Mouse (Mus musculus): ENCODE measurements around the gene Clpb.
A peak's percentile ranks its signal among the peaks of the same experiment; 100 is the strongest.

Gene Clpb

DNA sequence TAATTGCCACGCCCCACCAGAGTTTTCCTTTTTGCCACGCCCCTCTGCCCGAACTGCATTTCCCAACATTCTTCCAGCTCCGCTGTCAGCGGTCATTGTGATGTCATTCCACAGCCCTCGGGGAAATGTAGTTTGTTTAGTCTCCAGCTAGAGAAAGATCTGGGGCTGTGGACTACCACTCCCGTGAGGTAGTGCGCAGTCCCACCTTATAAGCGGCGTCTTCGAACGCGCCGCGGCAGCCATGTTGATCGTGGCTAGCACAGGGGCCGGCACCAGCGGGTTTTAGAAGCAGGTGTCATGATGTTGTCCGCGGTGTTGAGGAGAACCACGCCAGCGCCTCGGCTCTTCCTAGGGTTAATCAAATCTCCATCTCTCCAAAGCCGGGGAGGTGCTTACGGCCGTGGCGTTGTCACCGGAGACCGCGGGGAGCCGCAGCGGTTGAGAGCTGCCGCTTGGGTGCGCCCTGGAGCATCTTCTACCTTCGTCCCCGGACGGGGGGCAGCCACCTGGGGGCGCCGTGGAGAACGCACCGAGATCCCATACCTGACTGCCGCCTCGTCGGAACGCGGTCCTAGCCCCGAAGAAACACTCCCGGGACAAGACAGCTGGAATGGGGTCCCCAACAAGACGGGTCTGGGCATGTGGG is at the start of gene Clpb:
Clpb (plus strand) TSS at position 120 of the 646 bp plus-strand sequence.
- no peak for TF ChIP-seq GATA4 (IDR thresholded peaks at IDR 0.05; ENCODE audit: insufficient replicate concordance, low read length)

- no peak for TF ChIP-seq GATA4 (IDR thresholded peaks at IDR 0.05; ENCODE audit: insufficient replicate concordance, low read length)
Observed at GRCm38 (mm10) chr7:101615406-101615805, 48.0 kb upstream of the Clpb start.

GRCm38 (mm10) chr7:101616136-101616835 is 47.1 kb upstream of the Clpb start:
- no peak for TF ChIP-seq GATA4 (IDR thresholded peaks at IDR 0.05; ENCODE audit: insufficient replicate concordance, low read length)

DNA sequence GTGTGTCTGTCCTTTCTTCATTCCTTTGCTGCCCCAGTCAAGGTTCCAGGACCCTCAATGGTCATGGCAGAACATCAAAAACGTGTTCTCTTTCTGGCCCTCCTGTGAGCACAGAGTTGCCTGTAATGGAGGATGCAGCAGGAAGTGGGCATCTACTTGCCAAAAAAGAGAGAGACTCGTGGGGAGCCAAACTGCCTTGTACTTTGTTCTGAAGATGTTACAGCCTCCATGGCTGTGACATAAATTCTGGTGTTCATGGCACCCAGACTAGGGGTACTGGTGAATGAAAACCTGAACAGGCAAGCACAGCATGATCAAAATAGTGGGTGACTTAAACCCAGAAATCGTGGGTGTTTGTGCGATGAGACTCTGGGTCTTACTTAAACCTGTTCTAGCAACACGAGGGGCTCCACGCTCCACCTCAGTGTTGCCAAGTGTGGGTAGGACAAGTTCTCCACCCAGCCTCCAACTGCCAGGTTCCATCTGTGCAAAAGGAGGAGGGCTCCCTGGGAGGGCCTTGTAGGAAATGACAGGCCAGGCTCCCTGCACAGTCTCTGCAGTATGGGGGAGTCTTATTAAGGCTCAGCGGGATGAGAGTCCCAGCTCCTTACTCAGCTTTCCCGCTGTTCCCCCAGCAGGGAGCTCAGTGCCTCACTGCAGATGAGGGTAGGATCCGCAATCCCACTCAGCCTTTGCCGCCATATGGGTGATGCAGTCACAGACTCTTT is 45.8 kb upstream of the Clpb start:
- TF ChIP-seq GATA4 (IDR thresholded peaks at IDR 0.05; ENCODE audit: insufficient replicate concordance, low read length): no peak

- no peak for TF ChIP-seq GATA4 (IDR thresholded peaks at IDR 0.05; ENCODE audit: insufficient replicate concordance, low read length)
Observed at GRCm38 (mm10) chr7:101618273-101618672, 45.2 kb upstream of the Clpb start.

- TF ChIP-seq GATA4 (IDR thresholded peaks at IDR 0.05; ENCODE audit: insufficient replicate concordance, low read length): peak; percentile 76; the same call in 1 of the 2 replicates
Observed at GRCm38 (mm10) chr7:101620373-101620772, 43.1 kb upstream of the Clpb start.

GRCm38 (mm10) chr7:101624283-101624682 is 39.1 kb upstream of the Clpb start:
- no peak for TF ChIP-seq GATA4 (IDR thresholded peaks at IDR 0.05; ENCODE audit: insufficient replicate concordance, low read length)

DNA sequence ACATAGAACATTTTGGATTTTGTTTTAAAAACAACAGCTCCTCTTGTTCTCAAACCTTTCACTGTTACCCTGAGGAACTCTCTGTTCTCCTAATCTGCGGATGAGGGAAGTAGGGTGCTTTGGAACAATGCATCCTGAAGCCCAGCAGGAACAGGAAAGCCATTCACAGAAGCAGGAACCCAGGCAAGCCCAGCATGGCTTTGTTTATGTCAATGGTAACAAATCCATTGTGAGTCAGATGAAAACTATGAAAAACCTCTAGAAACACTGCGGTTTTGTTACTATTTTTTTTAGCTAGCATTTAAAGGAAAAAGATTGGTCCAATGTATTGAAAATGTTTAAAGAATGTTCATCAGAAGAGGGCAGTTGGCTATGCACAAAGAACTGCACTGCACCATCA is 35.0 kb upstream of the Clpb start:
- no peak for TF ChIP-seq GATA4 (IDR thresholded peaks at IDR 0.05; ENCODE audit: insufficient replicate concordance, low read length)

DNA sequence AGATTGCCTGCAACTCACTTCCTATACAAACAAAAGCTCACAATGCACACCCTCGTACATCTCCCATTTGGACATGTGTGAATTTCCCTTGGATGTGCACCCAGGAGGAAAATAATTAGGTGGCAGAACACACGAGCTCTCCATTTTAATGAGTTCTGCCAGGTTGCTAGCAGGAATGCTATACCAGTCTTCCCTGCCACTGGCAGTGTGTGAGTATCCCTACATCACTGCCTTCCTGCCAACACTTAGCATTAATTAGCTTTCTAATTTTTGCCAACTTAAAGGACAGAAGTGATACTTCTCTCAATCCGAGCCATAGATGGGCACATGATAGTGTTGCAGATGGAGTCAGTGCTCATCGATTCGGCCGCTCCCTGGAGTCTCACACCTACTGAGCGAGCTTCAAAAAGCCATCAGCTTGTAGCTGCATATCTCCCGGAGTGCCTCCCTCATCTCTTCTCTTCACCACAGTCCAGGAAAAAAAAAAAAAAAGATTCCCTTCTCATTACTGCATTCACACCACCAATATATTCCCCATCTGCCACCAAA is 29.7 kb upstream of the Clpb start:
- no peak for TF ChIP-seq GATA4 (IDR thresholded peaks at IDR 0.05; ENCODE audit: insufficient replicate concordance, low read length)

DNA sequence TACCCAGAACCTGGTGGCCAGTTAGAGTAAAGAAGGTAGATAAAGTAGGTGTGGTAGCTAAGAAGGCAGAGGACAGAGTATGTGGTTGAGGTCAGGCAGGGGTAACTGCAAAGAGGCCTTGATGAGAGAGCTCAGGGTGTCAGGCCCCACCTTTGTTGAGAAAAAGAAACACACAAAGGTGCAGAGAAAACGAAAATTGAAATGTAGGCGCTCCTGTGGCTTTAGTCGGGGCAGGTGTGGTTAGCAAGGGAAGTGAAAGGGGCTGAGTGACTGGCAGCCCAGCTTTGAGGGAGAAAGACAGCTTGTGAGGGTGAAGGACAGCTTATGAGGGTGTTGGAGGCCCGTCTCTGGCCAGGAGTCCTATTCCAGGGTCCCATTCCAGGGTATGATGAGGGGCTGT is 28.9 kb upstream of the Clpb start:
- TF ChIP-seq GATA4 (IDR thresholded peaks at IDR 0.05; ENCODE audit: insufficient replicate concordance, low read length): no peak

DNA sequence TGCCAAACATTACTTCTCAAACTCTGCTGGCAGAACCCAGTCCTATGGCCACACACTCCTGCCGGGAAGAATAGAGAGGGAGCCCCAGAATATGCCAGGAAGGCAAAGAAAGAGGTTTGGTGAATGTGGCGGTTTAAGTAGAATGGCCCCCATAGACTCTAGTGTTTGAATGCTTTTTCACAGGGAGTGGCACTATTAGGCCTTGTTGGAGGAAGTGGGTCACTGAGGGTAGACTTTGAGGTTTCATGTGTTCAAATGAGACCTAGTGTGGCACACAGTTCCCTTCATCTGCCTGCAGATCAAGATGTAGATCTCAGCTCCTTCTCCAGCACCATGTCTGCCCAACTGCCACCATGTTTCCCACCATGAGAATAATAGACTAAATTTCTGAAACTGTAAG is 27.4 kb upstream of the Clpb start:
- no peak for TF ChIP-seq GATA4 (IDR thresholded peaks at IDR 0.05; ENCODE audit: insufficient replicate concordance, low read length)

DNA sequence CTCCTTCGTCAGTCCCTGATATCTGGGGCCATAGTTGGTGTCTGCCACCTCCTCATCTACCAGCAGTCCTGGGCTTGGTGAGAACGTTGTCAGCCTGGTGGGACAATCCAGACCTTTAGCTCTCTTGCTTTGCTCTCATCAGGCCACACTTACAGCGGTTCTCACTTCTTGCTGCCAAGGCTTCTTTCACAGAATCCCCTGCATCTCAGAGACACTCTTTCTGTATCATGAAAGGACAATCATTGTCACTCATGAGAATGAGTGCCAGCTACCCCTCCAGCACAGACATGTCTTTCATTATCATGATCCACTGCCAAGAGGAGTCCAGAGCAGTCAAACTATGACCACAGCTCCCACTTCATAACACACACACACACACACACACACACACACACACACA is 19.6 kb upstream of the Clpb start:
- no peak for TF ChIP-seq GATA4 (IDR thresholded peaks at IDR 0.05; ENCODE audit: insufficient replicate concordance, low read length)

GRCm38 (mm10) chr7:101649729-101650128 is 13.7 kb upstream of the Clpb start:
- TF ChIP-seq GATA4 (IDR thresholded peaks at IDR 0.05; ENCODE audit: insufficient replicate concordance, low read length): no peak

DNA sequence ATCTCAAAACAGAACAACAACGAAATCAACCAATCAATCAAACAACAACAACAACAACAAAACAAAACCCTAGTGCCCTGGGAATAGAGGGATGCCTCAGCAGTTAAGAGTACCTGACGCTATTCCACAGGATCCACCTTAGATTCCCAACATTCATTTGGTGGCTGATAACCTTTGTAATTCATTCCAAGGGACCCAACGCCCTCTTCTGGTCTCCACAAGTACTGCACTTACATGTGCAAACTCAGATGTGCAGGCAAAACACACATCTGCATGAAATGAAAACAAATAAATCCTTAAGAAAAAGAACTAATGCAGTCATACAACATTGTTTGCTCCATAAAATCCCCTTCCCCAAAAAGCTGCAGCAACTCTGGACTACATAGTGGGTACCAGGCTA is 12.9 kb upstream of the Clpb start:
- no peak for TF ChIP-seq GATA4 (IDR thresholded peaks at IDR 0.05; ENCODE audit: insufficient replicate concordance, low read length)

GRCm38 (mm10) chr7:101653681-101654209 is 9.7 kb upstream of the Clpb start:
- TF ChIP-seq GATA4 (IDR thresholded peaks at IDR 0.05; ENCODE audit: insufficient replicate concordance, low read length): no peak

- no peak for TF ChIP-seq GATA4 (IDR thresholded peaks at IDR 0.05; ENCODE audit: insufficient replicate concordance, low read length)
Observed at GRCm38 (mm10) chr7:101654936-101655335, 8.5 kb upstream of the Clpb start.

Data from liver, adult (tissue).